Mouse (Mus musculus) heart, embryonic 14.5 days (tissue): ENCODE results near the gene Zfp512b. TPM values are rescaled to one million over a fixed set of nuclear protein-coding genes. Genes with fewer than 3 reads are reported as not detected.

Experiments used
- ATAC-seq: fragments of 200-750 bp; cut with Nextera tagmentation; 2 replicates; pipeline ENCODE4 v1.8.0; 2017; ENCODE audit warnings: low read depth, moderate TSS enrichment; ENCODE audit not compliant: insufficient number of reproducible peaks, insufficient read depth, low FRiP score
- H3K27ac ChIP-seq, 2 experiments: fragments of 200-500 bp in 1 of 2; fragments of 300-500 bp in 1 of 2; sonication (generic) in 1 of 2; replicated peaks in 1 of 2; 2 replicates each; pipeline ENCODE4 v1.5.1; 2012 to 2014; ENCODE audit warnings: low read depth in 2 of 2, low read length in 2 of 2, control low read depth in 1 of 2, mild to moderate bottlenecking in 1 of 2, mixed read lengths in 1 of 2; ENCODE audit not compliant: control insufficient read depth in 1 of 2, insufficient read depth in 1 of 2
- H3K27me3 ChIP-seq: fragments of 300-500 bp; sonication (generic); 2 replicates; pipeline ENCODE4 v1.6.1; 2014; ENCODE audit warnings: mild to moderate bottlenecking, low read length, control low read depth; ENCODE audit not compliant: control insufficient read depth, insufficient read depth
- H3K36me3 ChIP-seq: fragments of 300-500 bp; sonication (generic); 2 replicates; pipeline ENCODE4 v1.6.1; 2014; ENCODE audit warnings: mild to moderate bottlenecking, control low read depth, low read length, mixed read lengths; ENCODE audit not compliant: control insufficient read depth, insufficient read depth
- H3K4me1 ChIP-seq, 2 experiments: fragments of 200-500 bp in 1 of 2; fragments of 300-500 bp in 1 of 2; sonication (generic) in 1 of 2; 2 replicates each; pipeline ENCODE4 v1.6.1; 2012 to 2014; ENCODE audit warnings: low read length in 2 of 2, control low read depth in 1 of 2, mixed read lengths in 1 of 2; ENCODE audit not compliant: control insufficient read depth in 2 of 2, insufficient read depth in 2 of 2
- H3K4me2 ChIP-seq: fragments of 300-500 bp; sonication (generic); 2 replicates; pipeline ENCODE4 v1.6.1; 2014; ENCODE audit warnings: mild to moderate bottlenecking, low read length
- H3K4me3 ChIP-seq, 2 experiments: fragments of 200-500 bp in 1 of 2; fragments of 300-500 bp in 1 of 2; sonication (generic) in 1 of 2; 2 replicates each; pipeline ENCODE4 v1.5.1; 2012 to 2014; ENCODE audit warnings: low read length in 2 of 2, mild to moderate bottlenecking in 2 of 2, control low read depth in 1 of 2, low read depth in 1 of 2, moderate library complexity in 1 of 2; ENCODE audit not compliant: control insufficient read depth in 1 of 2, insufficient read depth in 1 of 2
- H3K9ac ChIP-seq: fragments of 300-500 bp; sonication (generic); 2 replicates; pipeline ENCODE4 v1.6.1; 2014; ENCODE audit warnings: mild to moderate bottlenecking, low read length
- H3K9me3 ChIP-seq: fragments of 300-500 bp; sonication (generic); 2 replicates; pipeline ENCODE4 v1.6.1; 2016; ENCODE audit warnings: low read length, control low read depth; ENCODE audit not compliant: control insufficient read depth
- WGBS: fragments of 180-500 bp; shearing (Covaris S2); extraction: QIAGEN DNeasy Blood & Tissue Kit; methylation state at CpG from one replicate; pipeline ENCODE4 v1.1.7; 2014; 5-methylcytosine and 5-hydroxymethylcytosine counted together
- polyA plus RNA-seq: library from polyadenylated mRNA; unstranded; fragments of >200 nt; fragmentation: Nextera tagmentation; extraction: Ambion mirVana; gene quantifications from 2 replicates; pipeline ENCODE4 v1.2.1, GENCODE M21; 2014

The Zfp512b gene
- polyA plus RNA-seq = 29.3 and 32.0 TPM in 2 replicates

DNA sequence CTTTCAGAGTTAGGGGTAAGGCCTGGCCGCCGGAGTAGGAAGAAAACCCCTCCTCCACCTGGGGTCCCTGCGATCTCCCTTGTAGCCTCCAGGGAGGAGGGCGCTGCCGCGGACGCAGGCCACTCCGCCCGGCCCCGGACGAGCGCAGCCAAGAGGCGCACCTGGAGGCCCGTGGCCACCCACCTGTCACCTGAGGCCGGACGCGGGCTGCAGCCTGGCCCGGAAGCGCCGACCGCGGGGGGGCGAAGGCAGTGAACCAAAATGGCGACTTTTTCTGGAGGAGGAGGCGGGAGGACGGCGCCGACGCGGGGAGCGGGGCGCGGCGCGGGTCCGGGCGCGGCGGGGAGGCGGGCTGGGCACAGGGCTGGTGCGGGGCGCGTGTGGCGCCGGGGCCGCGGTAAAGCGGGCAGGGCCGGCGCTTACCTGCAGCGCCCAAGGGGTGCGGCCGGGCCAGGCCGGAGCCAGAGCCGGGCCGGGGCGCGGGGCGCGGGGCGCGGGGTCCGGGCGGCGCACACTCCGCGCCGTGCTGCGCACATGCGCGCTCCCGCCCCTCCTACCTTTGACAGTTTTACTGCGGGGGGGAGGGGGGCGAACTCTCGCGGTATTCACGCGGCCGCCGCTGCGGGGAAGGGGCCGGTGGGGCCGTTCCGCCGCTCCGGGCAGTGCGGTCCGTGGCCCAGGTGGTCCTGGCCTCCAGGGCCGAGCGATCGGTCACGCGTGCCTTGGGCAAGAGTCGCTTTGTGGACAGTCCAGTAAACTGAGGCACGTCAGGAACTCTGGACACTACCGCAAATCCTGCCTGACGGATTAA lies at the start of gene Zfp512b:
Gene Zfp512b (minus strand): TSS at position 573 of the 811 bp plus-strand sequence.
- peak within 1 kb of the TSS; percentile 67 to 86 for H3K4me3 ChIP-seq
- H3K36me3 ChIP-seq = peaks cover 32% of the 10 kb centered on the region
- WGBS = under 1% methylated on average over 83 of the region's 97 CpGs
- peaks cover 4 to 13% of the 10 kb centered on the region in 2 experiments; a peak in 3 of 4 replicates for H3K4me1 ChIP-seq
- ATAC-seq = peak; percentile 77
- H3K27ac ChIP-seq = peak within 1 kb of the TSS; percentile 28 to 71
- H3K27me3 ChIP-seq = no peaks in the 10 kb centered on the region
- H3K9ac ChIP-seq = peak within 1 kb of the TSS; percentile 89
- H3K9me3 ChIP-seq = no peaks in the 10 kb centered on the region
- H3K4me2 ChIP-seq = peak within 1 kb of the TSS; percentile 69

- H3K9ac ChIP-seq = no peak overlapping the region
- no peak overlapping the region for H3K27ac ChIP-seq
- no peak overlapping the region for H3K4me3 ChIP-seq
- H3K36me3 ChIP-seq = peaks cover 90% of the 10 kb centered on the region
- no peak overlapping the region for H3K4me2 ChIP-seq
- 90% methylated on average over 3 of the region's 3 CpGs for WGBS
- no peaks in the 10 kb centered on the region for H3K9me3 ChIP-seq
- H3K27me3 ChIP-seq = no peaks in the 10 kb centered on the region
- no peak for ATAC-seq
- H3K4me1 ChIP-seq = no peaks in the 10 kb centered on the region
Observed at GRCm38 (mm10) chr2:181635865-181636264, 43.3 kb upstream of the Zfp512b start.

GRCm38 (mm10) chr2:181632624-181633023 lies 40.0 kb upstream of the Zfp512b start:
- no peak overlapping the region for H3K27ac ChIP-seq
- H3K4me3 ChIP-seq = no peak overlapping the region
- H3K4me1 ChIP-seq = no peaks in the 10 kb centered on the region
- peaks cover 81% of the 10 kb centered on the region for H3K36me3 ChIP-seq
- 94% methylated on average over 6 of the region's 6 CpGs for WGBS
- H3K9ac ChIP-seq = no peak overlapping the region
- no peaks in the 10 kb centered on the region for H3K9me3 ChIP-seq
- H3K4me2 ChIP-seq = no peak overlapping the region
- no peaks in the 10 kb centered on the region for H3K27me3 ChIP-seq
- ATAC-seq = no peak

DNA sequence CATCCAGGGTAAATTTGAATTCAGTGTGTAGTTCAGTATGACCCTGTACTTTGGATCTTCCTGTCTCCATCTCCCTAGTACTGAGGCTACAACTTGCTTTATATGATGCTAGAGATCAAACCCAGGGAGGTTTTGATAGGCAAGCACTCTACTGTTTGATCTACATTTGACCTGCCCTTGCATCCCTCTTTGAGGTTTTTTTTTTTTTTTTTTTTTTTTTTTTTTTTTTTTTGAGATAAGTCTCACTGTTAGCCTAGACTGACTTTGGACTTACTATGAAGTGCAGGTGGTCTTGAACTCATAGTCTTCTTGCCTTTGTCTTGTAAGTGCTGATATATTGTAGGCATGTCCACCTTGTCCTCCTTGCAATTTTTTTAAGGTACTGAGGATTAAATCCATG lies 35.9 kb upstream of the Zfp512b start:
- ATAC-seq = no peak
- Histone ChIP-seq H3K27ac (no peak overlapping the region), H3K4me3 (no peak overlapping the region), H3K27me3 (no peaks in the 10 kb centered on the region), H3K9ac (no peak overlapping the region), H3K4me2 (no peak overlapping the region), H3K36me3 (peaks cover 75% of the 10 kb centered on the region), H3K9me3 (no peaks in the 10 kb centered on the region), H3K4me1 (no peaks in the 10 kb centered on the region)

- no peaks in the 10 kb centered on the region for H3K27me3 ChIP-seq
- H3K4me2 ChIP-seq = no peak overlapping the region
- no peak overlapping the region for H3K9ac ChIP-seq
- no peak overlapping the region for H3K4me3 ChIP-seq
- H3K36me3 ChIP-seq = peaks cover 84% of the 10 kb centered on the region
- no peaks in the 10 kb centered on the region for H3K9me3 ChIP-seq
- no peak overlapping the region for H3K27ac ChIP-seq
- H3K4me1 ChIP-seq = no peaks in the 10 kb centered on the region
- ATAC-seq = no peak
Observed at GRCm38 (mm10) chr2:181623401-181623800, 30.8 kb upstream of the Zfp512b start.

- no peaks in the 10 kb centered on the region for H3K4me1 ChIP-seq
- no peaks in the 10 kb centered on the region for H3K9me3 ChIP-seq
- no peak overlapping the region for H3K27ac ChIP-seq
- WGBS = 88% methylated on average over 5 of the region's 5 CpGs
- ATAC-seq = no peak
- H3K27me3 ChIP-seq = no peaks in the 10 kb centered on the region
- H3K36me3 ChIP-seq = peaks cover 80% of the 10 kb centered on the region
- H3K9ac ChIP-seq = no peak overlapping the region
- no peak overlapping the region for H3K4me3 ChIP-seq
- H3K4me2 ChIP-seq = no peak overlapping the region
Observed at GRCm38 (mm10) chr2:181618761-181619495, 26.3 kb upstream of the Zfp512b start.

- WGBS = 71% methylated on average over 4 of the region's 4 CpGs
- H3K4me3 ChIP-seq = no peak overlapping the region
- ATAC-seq = no peak
- peaks cover 4 to 17% of the 10 kb centered on the region in 2 experiments for H3K4me1 ChIP-seq
- no peaks in the 10 kb centered on the region for H3K36me3 ChIP-seq
- no peaks in the 10 kb centered on the region for H3K9me3 ChIP-seq
- no peak overlapping the region; the same call in 1 of the 2 replicates for H3K9ac ChIP-seq
- no peak overlapping the region for H3K27ac ChIP-seq
- peak overlapping the region; percentile 86 for H3K4me2 ChIP-seq
- no peaks in the 10 kb centered on the region for H3K27me3 ChIP-seq
Observed at GRCm38 (mm10) chr2:181602367-181602766, 9.8 kb upstream of the Zfp512b start.
